Mouse (Mus musculus) heart, postnatal 4 days (tissue): ENCODE measurements around the gene Epn1. TPM values are rescaled to one million over a fixed set of nuclear protein-coding genes. Genes with fewer than 3 reads are reported as not detected.
"Not testable (repeated sequence)": the region's sequence is repeated elsewhere in the genome, so short reads cannot be mapped to it uniquely, and the experiment has no call there.

Experiments used
- DNase-seq: peaks from one replicate; pipeline ENCODE4 v3.0.0; 2021
- total RNA-seq, 2 experiments: library from RNA; stranded (reverse); gene quantifications; 2 replicates each; pipeline ENCODE4 v1.2.3; 2021

Gene Epn1
- total RNA-seq, 2 experiments from 2014 or later, result 171 to 183 TPM

DNA sequence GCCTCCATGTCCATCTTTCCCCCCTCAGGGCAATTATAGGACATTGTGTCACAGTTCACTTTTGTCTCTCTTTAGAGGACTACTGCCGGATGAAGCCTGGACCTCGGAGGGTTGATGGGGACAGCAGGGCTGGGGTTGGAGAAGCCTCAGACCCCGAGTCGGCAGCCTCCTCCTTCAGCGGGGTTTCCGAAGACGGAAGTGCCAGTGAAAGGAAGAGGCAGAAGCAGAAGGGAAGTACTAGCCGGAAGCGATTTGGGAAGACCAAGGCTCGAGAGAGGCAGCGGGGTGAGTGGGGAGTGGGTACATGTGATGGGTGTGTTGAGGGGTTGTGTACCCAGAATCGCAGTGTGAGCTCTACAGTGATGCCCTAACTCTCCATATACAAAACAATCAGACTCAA is 20.6 kb upstream of the Epn1 start:
- no peak for DNase-seq

DNA sequence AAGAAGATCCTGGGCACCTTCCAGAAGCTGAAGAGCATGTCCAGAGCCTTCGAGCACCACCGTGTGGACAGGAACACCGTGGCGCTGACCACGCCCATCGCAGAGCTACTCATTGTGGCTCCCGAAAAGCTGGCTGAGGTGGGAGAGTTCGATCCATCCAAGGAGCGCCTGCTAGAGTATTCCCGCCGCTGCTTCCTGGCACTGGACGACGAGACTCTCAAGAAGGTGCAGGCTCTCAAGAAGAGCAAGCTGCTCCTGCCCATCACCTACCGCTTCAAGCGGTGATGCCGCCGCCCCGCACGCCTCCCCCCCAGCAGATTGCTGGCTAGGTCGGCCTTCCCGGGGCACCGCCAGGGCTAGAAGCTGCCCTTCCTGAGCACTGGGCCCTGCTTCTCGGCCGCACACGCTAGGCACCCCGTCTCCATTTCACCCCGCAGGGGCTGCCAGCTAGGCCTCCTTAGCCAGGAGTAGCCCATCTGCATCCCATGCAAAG is 19.8 kb upstream of the Epn1 start:
- peak; percentile 83 for DNase-seq

DNA sequence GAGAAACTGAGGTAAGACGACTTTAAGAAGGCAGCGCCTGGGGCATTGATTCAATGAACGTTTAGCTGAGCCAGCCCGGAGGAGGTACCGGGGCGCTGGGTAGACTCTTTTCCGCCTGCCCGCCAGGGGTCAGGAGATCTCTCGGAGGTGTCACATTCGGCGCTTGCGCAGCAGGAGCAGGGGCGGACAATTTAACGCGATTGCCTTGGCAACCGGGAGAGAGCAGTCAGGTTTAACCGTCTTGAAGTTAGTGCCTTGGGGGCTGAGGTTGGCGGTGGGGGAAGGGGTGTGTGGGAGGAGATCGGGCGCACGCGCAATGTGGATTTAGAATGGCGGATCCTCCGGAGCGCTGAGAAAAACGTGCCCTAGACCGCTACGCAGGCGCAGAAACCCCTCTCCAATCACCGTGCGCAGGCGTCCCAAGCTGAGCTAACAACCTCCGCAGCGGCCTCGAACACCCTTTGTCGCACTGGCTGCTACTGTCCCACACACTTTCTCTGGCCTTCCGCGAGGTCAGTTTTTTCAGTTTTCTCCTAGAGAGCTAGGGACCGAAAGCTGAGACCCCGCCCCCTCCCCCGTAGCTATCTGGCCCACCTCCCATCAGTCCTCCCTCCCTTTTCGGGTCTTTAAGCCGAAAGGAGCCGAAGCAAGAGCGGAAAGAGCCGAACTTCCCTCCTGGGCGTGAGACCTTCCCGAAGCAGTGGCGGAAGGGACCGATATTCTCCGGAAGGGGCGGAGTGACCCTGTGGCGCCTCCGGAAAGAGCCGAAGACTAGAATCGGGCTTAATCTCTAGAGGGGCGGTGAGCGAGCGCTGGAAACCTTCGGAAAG is 18.9 kb upstream of the Epn1 start:
- peak; percentile 99 for DNase-seq

DNA sequence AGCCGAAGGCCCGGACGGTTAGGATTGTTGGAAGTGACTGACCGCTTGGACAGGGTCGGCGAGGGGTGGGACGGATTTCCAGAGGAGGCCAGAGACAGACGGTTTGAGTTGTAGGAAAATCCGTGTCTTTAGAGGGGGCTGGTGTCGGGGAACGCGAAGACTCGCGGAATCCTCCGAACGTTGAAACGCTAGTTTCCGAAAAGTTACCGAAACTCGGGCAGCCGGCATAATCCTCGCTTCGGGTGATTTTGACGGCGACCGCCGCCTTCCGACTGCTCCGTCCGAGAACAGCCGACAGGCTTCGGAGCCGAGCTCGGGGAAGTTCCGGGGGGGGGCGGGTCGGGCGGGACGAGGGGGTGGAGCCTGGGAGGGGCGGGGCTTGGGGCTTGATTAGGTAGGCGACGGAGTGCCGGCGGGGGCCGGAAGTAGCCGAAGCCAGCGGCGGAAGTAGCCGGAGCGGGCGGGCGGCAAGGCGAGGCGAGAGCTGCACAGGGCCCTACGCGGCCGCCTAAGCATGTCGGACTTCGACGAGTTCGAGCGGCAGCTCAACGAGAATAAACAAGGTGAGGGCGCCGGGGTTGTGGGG is 18.2 kb upstream of the Epn1 start, which contains the start of gene U2af2:
Gene U2af2, plus strand, starts transcription at position 370 of the 586 bp plus-strand sequence.
- DNase-seq, result peak; percentile 96

DNA sequence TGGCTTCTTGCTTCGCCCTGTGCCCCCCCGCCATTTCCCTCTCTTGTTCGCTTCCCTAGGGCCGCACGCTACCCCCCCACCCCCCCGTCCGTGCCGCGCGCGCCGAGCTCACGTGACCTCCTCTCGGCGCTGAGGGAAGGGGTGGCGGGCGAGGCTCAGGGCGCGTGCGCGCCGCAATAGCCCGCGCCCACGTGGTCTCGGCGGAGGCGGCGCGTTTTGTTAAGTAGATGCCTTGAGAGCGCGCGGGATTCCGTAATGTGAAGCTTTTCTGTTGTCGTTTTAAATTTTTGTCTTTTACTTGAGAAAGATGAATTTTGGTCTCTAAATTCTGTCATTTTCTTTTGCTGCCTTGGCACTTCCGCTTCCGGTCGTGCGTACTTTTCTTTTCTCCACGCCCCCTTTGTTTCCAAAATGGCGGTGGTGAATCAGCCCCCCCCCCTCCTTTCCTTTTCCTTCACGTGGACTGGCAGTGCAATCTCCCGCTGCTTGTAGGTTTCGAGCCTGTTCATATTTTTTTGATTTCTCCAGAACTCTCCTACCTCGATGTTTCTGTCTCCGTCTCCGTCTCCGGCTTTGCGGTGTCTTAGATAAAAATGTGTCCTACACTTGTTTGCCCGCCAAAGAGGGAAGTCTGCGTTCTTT is 17.6 kb upstream of the Epn1 start:
- DNase-seq, result peak; percentile 73

DNA sequence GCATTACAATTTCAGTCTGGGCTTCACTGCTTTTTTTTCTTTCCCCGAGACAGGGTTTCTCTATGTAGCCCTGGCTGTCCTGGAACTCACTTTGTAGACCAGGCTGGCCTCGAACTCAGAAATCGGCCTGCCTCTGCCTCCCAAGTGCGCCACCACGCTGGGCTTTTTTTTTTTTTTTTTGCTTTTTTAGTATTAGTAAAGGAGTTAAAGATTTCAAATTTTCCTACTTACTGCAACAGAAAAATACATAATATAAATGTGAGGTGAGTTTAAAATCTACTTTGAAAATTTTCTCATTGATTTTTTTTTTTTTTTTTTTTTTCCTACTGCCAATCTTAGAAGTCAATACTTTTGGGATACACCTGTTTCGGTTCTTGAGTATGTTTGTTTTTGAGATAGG is 15.1 kb upstream of the Epn1 start:
- DNase-seq, result no peak

DNA sequence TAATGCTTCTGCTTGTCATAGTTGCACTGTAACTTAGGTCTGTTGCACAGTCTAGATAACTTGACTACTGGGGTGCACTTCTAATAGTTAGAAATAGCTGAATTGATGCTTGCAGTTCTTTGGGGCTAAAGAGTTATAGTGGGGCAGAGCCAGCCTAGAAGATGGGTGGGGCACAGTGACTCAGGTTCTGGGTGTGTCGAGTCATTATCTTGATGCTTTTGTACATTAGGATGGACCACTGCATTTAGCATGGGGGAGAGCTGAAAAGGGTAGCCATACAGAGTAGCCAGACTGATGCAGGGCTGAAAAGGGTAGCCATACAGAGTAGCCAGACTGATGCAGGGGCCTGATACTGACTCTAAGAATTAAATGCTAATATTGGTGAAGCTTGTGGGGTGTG is 6.4 kb upstream of the Epn1 start:
- no peak for DNase-seq

DNA sequence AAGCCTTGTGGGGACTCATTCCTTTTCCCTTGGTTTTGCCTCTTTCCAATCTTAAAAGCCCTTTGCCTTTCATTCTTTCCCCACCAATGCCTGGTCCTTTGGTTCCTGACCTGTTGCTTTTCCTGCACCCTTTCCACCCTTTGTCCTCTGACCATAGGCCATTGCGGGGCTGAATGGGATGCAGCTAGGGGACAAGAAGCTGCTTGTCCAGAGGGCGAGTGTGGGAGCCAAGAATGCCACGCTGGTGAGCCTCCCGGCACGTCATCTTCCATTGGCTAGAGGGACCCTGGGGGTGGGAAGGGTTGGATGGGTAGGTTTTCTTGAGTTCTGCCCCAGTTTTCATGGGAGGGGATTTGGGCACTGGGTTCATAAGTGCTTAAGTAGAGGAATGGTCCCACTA is 5.1 kb upstream of the Epn1 start:
- no peak for DNase-seq

DNA sequence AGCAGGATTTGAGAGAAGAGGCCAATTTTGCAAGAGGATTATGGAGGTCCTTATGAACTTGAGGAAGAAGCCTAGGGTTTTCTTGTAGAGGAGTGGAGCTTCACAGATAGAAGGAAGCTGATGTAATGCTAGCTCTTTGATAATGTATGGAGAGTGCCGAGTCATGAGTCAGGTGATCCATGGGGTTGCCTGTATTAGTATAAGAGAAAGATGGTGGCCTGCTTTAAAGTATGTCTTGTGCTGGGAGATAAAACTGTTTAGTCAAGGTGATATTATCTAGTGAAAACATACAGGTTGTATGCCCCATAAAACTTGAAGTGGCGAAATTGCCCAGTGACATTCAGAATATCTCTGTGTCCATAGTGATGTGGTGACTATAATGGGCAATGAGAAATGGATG is 3.1 kb upstream of the Epn1 start:
- DNase-seq, result no peak

DNA sequence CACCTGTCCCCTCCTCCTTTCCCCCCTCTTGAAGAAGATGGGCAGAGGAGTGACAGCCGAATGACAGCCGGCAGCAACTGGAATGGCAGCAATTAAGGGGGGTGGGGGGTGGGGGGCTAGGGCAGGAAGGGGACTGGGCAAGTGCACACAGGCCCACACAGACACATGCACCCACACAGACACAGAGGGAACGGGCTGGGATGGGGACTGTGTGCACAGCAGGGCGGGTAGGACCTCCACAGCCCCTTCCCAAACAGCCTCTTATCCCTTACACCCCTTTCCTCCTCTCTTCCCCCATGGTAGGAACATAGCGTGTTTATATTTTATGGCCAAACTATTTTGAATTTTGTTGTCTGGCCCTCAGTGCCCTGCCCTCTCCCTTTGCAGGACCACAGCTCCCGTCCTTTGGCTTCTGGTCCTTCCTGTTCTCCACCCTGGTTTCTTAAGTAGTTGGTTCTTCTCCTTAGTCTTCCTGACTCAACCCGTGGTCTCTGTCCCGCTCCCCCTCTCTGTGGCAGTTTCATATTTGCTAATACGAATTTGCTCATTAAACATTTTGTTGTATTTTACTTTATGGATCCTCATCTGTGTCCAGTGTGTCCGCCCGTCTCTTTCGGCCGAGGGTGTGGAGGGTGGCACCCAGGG is 548 bp upstream of the Epn1 start:
- DNase-seq, result not testable (repeated sequence)

DNA sequence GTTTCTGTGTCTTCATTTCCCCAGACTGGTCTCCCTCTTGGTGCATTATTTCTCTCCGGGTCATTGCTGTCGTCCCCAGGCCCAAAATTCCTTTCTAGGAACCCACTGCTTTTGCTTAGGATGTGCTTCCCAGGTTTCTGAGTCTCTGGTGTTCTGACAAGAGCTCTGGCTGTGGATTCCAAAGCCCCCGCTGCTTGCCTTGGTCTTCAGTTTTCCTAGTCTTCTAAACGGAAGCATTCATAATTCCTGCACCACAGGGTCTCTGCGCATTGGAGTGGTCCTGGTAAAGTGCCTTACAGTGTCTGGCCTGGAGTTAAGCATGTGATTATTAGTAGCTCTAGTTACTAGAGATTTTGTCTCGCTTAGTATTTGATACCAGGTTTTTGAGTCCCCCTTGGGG is 780 bp downstream of the Epn1 start:
- DNase-seq, result no peak

DNA sequence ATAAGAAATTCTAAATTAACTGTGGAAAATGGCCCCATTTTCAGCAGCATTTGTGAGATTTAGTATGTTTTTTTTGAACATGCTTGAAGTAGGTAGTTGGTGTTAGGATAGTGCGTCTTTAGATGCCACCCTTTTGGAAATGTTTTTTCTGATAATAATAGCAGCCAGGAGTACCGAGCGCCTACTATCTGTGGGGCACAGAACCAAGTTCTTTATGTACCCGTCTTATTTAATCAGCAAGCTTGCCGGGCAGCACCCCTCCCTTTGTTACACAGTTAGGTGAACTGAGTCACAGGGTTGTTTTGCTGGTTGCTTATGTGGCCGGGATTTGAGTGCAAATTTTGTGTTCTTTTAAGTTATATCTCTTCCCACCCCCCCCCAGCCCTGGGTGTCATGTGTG is 1.2 kb downstream of the Epn1 start:
- DNase-seq, result no peak

DNA sequence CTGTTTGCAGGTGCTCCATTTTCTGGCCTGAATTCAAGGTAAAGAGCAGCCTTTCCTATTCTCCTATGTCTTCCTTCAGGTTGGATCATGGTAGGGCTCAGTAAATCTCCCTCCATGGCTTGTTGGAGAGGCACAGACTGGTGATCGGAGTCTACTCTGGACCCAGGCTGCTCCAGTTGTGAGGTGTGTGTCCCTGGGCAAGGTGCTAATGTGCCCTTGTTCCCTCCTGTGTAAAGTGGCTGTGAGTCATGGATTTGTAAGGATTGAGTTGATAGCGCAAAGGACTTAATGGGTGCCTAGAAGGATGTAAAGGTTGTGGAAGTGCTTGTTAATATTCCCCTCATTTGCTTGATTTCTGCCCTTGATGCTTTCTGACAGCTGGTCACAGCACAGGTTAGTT is 1.9 kb downstream of the Epn1 start:
- DNase-seq, result no peak

DNA sequence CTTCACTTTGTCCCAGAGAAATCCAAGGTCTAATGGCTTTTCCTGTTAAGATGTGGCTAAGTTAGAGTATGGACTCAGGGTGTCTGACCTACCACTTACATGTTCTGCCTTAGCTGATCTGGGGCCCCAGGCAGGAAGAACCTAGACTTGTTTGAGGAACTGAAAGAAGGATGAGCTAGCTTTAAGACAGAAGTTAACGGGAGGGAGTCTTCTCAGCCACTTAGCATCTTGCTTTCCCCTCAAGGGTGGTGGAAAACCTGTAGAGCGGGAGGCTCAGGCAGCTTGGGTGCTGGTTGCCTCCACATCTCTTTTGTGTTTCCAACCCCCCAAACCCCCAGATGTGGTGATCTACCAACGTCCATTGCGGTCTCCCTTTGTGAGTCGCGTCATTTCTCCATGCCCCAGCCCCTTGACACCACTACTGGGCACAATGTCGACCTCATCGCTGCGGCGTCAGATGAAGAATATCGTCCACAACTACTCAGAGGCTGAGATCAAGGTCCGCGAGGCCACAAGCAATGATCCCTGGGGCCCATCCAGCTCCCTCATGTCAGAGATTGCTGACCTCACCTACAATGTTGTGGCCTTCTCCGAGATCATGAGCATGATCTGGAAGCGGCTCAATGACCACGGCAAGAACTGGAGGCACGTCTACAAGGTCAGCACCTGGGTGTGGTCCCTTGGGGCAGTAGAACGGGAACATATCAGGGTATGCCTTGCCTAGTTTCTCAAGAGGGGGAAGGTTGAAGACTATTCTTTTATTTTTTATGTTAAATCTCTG is 3.5 kb downstream of the Epn1 start:
- DNase-seq, result no peak

DNA sequence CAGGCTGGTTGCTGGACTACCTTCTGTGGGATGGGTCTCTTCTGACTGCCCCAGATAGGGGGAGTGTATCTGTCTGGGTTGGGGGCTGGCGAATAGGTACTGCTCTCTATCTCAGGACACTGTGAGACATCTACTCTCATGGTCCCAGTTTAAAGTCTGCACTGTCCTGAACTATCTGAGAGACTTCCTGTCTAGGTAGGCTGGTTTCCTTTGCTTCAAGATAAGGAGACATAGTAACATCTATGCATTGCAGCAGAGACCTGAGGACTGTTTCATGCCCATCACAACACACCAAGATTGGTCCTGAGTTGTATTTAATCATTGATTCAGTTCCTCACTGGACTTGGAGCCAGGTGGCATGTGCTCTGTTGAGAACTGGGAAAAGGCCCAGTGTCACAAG is 5.5 kb downstream of the Epn1 start:
- no peak for DNase-seq

DNA sequence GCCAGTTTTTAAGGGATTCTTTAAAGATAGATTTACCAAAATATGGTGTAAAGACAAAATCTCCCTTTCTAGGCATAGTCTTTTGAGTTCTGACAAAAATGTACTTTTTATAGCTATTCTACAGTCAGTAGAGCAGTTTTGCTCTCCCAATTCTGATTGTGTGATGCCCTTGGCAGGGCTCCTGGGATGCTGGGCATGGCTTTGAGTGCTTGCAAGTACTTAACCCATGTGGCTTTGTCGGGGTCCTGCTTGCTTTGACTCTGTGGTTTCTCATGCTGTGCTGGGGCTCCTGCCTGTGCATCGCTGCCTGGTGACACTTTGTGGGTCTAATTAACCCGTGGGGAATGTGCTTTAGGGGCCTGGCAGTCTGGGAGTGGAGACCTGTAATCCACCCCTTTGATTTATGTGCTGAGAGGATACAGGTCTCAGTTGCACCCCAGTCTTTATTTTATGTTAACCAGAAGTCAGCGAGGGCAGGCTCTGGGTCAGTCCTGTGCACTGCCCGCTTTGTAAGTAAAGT is 6.9 kb downstream of the Epn1 start:
- no peak for DNase-seq

DNA sequence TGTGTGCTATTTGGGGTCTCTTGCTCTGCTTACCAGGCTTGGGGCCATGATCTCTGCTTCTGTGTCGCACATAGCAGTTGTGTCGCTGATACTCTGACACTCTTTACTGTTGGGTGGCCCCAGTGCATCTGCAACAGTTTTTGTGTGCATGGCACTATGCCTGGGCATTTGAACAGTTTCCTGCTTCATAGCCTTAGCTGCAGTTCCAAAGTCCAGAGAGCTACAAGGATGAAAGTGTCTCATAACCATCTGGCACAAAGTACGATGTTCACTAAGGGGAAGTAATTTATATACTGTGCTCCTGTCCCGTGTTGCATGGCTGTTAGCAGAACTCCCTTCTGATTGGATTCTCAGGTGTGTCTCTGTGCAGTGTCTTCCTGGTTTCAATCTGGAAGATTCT is 7.9 kb downstream of the Epn1 start:
- no peak for DNase-seq

DNA sequence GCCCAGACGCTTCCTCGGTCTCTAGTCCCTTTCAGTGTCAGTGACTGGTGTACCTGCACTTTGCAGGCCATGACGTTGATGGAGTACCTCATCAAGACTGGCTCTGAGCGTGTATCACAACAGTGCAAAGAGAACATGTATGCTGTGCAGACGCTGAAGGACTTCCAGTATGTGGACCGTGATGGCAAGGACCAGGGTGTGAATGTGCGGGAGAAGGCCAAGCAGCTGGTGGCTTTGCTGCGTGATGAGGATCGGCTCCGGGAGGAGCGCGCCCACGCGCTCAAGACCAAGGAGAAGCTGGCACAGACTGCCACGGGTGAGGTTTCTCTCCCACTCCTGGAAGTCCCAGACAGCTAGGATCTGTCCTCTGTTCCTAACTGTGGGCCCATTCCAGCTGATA is 9.8 kb downstream of the Epn1 start:
- no peak for DNase-seq

DNA sequence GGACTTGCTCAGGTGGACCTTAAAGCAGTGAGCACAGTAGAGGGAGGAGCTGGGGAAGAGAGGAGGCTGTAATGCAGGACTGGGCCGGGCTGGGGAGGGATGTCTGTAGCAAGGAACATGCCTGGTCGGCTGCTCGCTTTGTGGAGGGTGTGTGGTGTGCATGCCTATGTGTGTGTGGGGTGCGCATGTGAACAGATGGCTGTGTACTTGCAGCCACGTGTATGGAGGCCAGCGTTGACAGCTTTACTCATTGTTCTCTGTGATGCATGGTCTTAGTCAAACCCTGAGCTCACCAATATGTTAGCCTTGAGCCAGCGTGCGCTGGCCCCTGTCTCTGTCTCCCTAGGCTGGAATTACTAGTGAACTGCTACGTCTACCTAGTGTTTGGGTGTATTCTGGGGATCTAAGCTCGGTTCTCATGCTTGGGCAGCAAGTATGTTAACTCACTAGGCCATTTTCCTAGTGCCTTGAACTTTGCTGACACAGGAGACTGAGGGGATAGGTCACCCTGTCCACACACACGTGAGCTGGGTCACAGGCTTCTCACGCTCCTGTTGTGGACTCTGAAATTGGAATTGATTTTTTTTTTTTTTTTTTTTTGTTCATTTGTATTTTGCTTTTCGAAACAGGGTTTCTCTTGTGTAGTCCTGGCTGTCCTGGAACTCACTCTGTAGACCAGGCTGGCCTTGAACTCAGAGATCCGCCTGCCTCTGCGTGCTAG is 11.1 kb downstream of the Epn1 start:
- DNase-seq, result no peak

DNA sequence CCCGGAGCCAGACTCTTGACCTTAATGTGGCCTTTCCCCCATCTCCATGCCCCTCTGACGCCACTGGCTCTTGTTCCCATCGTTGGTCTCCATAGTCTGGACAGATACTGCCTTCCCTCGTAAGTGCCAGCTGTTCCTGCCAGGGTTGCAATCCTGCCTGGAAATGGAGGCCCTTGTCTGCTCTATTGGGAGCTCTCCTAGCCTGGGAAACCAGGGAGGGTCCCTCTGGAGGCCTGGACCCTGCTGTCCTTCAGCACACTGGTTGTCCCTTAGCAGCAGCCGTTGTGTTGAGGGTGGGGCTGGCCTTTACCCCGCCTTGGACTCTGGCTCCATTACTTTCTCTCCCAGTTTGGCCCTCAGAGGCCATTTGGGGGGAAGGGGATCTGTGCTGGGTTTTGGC is 12.3 kb downstream of the Epn1 start:
- DNase-seq, result no peak

DNA sequence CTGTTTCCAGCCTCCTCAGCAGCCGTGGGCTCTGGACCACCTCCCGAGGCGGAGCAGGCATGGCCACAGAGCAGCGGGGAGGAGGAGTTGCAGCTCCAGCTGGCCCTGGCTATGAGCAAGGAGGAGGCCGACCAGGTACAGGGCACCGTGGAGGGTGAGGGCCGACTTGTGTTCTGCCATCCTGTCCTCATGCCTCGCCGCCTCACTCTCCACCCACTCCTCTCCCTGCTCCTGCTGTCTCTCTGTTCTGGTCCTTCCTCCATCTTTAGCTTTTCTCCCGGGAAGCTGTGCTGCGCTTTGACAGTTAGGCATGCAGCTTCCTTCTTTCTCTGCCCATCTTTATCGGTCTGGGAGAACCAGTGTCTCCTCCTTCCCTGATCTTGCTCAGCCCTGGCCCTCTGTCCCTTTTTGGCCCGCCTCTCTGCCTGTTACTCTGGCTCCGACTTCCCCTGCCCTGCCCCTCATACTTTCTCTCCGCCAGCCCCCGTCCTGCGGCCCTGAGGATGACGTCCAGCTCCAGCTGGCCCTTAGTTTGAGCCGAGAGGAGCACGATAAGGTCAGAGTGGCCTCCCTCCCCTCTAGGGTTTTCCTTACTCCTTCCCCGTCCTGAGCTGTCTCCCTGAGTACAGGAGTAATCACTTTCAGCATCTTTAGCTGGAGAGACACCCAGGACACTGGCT is 12.9 kb downstream of the Epn1 start:
- peak; percentile 53 for DNase-seq
